Mouse (Mus musculus) hindbrain, postnatal 0 days (tissue): ENCODE results near the gene Zmynd8. TPM values are rescaled to one million over a fixed set of nuclear protein-coding genes. Genes with fewer than 3 reads are reported as not detected.
A peak's percentile ranks its signal among the peaks of the same experiment; 100 is the strongest.

Experiments
- ATAC-seq: fragments of 200-750 bp; cut with Nextera tagmentation; 2 replicates; pipeline ENCODE4 v1.8.0; 2017; ENCODE audit warnings: mild to moderate bottlenecking, moderate TSS enrichment, moderate library complexity
- DNase-seq: peaks from one replicate; pipeline ENCODE4 v3.0.0-alpha.2; 2015; ENCODE audit warnings: low spot score
- H3K27ac ChIP-seq: fragments of 300-500 bp; sonication (generic); 2 replicates; pipeline ENCODE4 v1.5.1; 2014; ENCODE audit warnings: mild to moderate bottlenecking
- H3K27me3 ChIP-seq: fragments of 300-500 bp; sonication (generic); 2 replicates; pipeline ENCODE4 v1.6.1; 2014; ENCODE audit warnings: low read length, mixed read lengths; ENCODE audit not compliant: insufficient read depth
- H3K36me3 ChIP-seq: fragments of 300-500 bp; sonication (generic); 2 replicates; pipeline ENCODE4 v1.6.1; 2014; ENCODE audit warnings: low read length, mixed read lengths; ENCODE audit not compliant: insufficient read depth
- H3K4me1 ChIP-seq: fragments of 300-500 bp; sonication (generic); 2 replicates; pipeline ENCODE4 v1.6.1; 2014; ENCODE audit warnings: antibody characterized with exemption, low read length, mixed read lengths; ENCODE audit not compliant: insufficient read depth
- H3K4me2 ChIP-seq: fragments of 300-500 bp; sonication (generic); 2 replicates; pipeline ENCODE4 v1.6.1; 2014; ENCODE audit warnings: low read depth, mild to moderate bottlenecking, low read length, moderate library complexity, mixed read lengths
- H3K4me3 ChIP-seq: fragments of 300-500 bp; sonication (generic); 2 replicates; pipeline ENCODE4 v1.5.1; 2014; ENCODE audit warnings: low read length
- H3K9ac ChIP-seq: fragments of 300-500 bp; sonication (generic); replicated peaks from 2 replicates; pipeline ENCODE4 v1.6.1; 2014; ENCODE audit warnings: mild to moderate bottlenecking, low read length, moderate library complexity, mixed read lengths
- H3K9me3 ChIP-seq: fragments of 300-500 bp; sonication (generic); 2 replicates; pipeline ENCODE4 v1.6.1; 2016; ENCODE audit warnings: low read length, mixed read lengths
- CTCF ChIP-seq: IDR thresholded peaks from 2 replicates; pipeline ENCODE4 v1.5.1; 2016; ENCODE audit warnings: antibody characterized with exemption, control low read depth, low read depth
- WGBS: fragments of 180-500 bp; shearing (Covaris S2); extraction: QIAGEN DNeasy Blood & Tissue Kit; methylation state at CpG from one replicate; pipeline ENCODE4 v1.1.7; 2014; 5-methylcytosine and 5-hydroxymethylcytosine counted together
- polyA plus RNA-seq: library from polyadenylated mRNA; unstranded; fragments of >200 nt; fragmentation: Nextera tagmentation; extraction: Ambion mirVana; gene quantifications from 2 replicates; pipeline ENCODE4 v1.2.1, GENCODE M21; 2015
- total RNA-seq: library from RNA; depleted of rRNA; stranded (reverse); fragments of >200 nt; gene quantifications from 2 replicates; pipeline ENCODE4 v1.2.3, GENCODE M21; 2014

The Zmynd8 gene
- total and polyA plus RNA-seq, 2 experiments from 2014 or later, result 46.8 to 53.0 TPM

GRCm38 (mm10) chr2:165849129-165849528 lies 49.7 kb downstream of the Zmynd8 start:
- H3K27me3 ChIP-seq, result no peaks in the 10 kb centered on the region
- DNase-seq, result peak; percentile 73
- WGBS, result 22% methylated on average over 5 of the region's 5 CpGs
- no peak for TF ChIP-seq CTCF
- peak overlapping the region; percentile 36 for H3K27ac ChIP-seq
- H3K4me2 ChIP-seq, result no peak overlapping the region
- H3K4me1 ChIP-seq, result 0 out of 2 replicates have a peak, but pooled peaks cover 10% of the 10 kb centered on the region
- no peaks in the 10 kb centered on the region for H3K9me3 ChIP-seq
- peaks cover 18% of the 10 kb centered on the region for H3K36me3 ChIP-seq
- H3K9ac ChIP-seq, result no peak overlapping the region
- peak; percentile 50; the same call in 1 of the 2 replicates for ATAC-seq
- no peak overlapping the region for H3K4me3 ChIP-seq

DNA sequence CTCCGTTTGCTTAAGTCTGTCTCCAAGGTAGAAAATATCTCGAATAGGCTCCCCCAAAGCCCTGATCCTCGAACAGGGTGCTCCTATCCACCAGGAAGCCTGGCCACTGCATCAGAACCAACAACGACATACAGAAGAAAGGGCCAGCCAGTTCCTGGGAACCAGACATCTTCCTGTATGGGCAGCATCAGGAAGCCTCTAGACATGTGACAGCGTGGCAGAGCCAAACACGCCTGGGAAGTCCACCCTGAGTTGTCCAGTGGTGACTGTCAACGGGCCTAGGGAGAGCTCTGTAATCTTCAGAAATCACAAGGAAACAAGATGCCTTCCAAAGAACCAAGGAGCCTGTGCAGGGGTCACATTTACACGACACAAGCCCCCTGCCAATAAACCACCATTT lies 52.0 kb downstream of the Zmynd8 start:
- Histone ChIP-seq H3K27me3 (no peaks in the 10 kb centered on the region), H3K27ac (0 out of 2 replicates have a peak overlapping the region, but pooled peaks have one; percentile 15), H3K4me3 (no peak overlapping the region), H3K36me3 (peaks cover 34% of the 10 kb centered on the region), H3K4me1 (0 out of 2 replicates have a peak, but pooled peaks cover 9% of the 10 kb centered on the region), H3K9ac (no peak overlapping the region), H3K4me2 (no peak overlapping the region), H3K9me3 (no peaks in the 10 kb centered on the region)
- DNase-seq (no peak), ATAC-seq (no peak)
- TF ChIP-seq CTCF, result no peak
- WGBS, result 91% methylated on average over 8 of the region's 8 CpGs

DNA sequence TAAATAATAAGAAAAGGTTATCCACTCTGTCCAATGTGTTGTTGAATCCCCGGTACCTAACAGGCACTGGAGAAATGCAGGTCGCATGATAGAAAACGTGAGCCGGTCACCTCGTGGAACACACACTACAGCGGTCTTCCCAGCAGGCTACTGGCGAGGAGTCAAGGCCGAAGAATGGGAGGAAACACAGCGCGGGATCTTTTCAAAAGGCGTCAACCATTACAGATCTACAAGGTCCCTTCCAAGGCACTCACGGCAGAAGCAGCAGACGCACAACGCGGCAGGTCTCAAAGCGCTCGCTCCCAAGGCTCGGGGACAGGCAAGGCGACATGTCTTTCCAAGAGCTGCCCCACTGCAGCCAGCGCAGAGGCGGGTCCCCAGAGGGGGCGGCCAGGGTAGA lies 53.3 kb downstream of the Zmynd8 start:
- Histone ChIP-seq H3K9me3 (no peaks in the 10 kb centered on the region), H3K4me3 (no peak overlapping the region), H3K4me2 (no peak overlapping the region), H3K9ac (no peak overlapping the region), H3K4me1 (0 out of 2 replicates have a peak, but pooled peaks cover 6% of the 10 kb centered on the region), H3K36me3 (peaks cover 35% of the 10 kb centered on the region), H3K27ac (no peak overlapping the region; the same call in 1 of the 2 replicates), H3K27me3 (no peaks in the 10 kb centered on the region)
- TF ChIP-seq CTCF, result no peak
- 61% methylated on average over 22 of the region's 22 CpGs for WGBS
- ATAC-seq (no peak), DNase-seq (no peak)

GRCm38 (mm10) chr2:165843350-165843749 lies 55.5 kb downstream of the Zmynd8 start:
- 89% methylated on average over 6 of the region's 6 CpGs for WGBS
- no peak overlapping the region for H3K4me2 ChIP-seq
- ATAC-seq (no peak), DNase-seq (no peak)
- H3K27me3 ChIP-seq, result no peaks in the 10 kb centered on the region
- no peak overlapping the region for H3K4me3 ChIP-seq
- H3K4me1 ChIP-seq, result peaks cover 5% of the 10 kb centered on the region; the same call in 1 of the 2 replicates
- H3K27ac ChIP-seq, result no peak overlapping the region
- no peak overlapping the region for H3K9ac ChIP-seq
- peaks cover 40% of the 10 kb centered on the region for H3K36me3 ChIP-seq
- no peaks in the 10 kb centered on the region for H3K9me3 ChIP-seq
- no peak for TF ChIP-seq CTCF

DNA sequence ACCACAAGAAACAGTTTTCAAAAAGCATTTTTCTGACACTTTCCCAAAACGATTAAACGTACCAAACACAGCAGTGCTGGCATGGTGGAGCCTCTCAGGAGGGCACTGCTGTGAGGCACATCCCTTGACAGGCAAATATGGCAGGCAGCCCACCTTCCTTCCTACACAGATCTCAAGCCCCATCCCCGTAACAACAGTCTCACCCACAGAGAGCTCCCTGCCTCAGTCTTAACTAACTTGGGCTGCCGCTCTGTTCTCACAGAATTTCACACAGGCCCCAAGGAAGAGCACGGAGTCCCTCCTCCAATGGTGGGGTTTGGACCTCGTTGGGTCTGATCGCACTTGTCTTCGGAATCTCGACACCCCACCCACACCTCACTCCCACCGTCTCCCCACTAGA lies 56.6 kb downstream of the Zmynd8 start:
- Histone ChIP-seq H3K4me2 (no peak overlapping the region), H3K36me3 (peaks cover 46% of the 10 kb centered on the region), H3K9me3 (no peaks in the 10 kb centered on the region), H3K27ac (no peak overlapping the region), H3K27me3 (no peaks in the 10 kb centered on the region), H3K4me1 (peaks cover 5% of the 10 kb centered on the region; the same call in 1 of the 2 replicates), H3K4me3 (no peak overlapping the region), H3K9ac (no peak overlapping the region)
- WGBS, result 84% methylated on average over 10 of the region's 10 CpGs
- no peak for TF ChIP-seq CTCF
- ATAC-seq (no peak), DNase-seq (no peak)

- H3K9me3 ChIP-seq, result no peaks in the 10 kb centered on the region
- H3K4me2 ChIP-seq, result no peak overlapping the region
- no peak for TF ChIP-seq CTCF
- no peak overlapping the region for H3K27ac ChIP-seq
- H3K36me3 ChIP-seq, result peaks cover 46% of the 10 kb centered on the region
- peaks cover 5% of the 10 kb centered on the region; the same call in 1 of the 2 replicates for H3K4me1 ChIP-seq
- ATAC-seq, result no peak
- H3K4me3 ChIP-seq, result no peak overlapping the region
- no peak for DNase-seq
- WGBS, result 85% methylated on average over 6 of the region's 6 CpGs
- no peak overlapping the region for H3K9ac ChIP-seq
- H3K27me3 ChIP-seq, result no peaks in the 10 kb centered on the region
Observed at GRCm38 (mm10) chr2:165841805-165842204, 57.0 kb downstream of the Zmynd8 start.

DNA sequence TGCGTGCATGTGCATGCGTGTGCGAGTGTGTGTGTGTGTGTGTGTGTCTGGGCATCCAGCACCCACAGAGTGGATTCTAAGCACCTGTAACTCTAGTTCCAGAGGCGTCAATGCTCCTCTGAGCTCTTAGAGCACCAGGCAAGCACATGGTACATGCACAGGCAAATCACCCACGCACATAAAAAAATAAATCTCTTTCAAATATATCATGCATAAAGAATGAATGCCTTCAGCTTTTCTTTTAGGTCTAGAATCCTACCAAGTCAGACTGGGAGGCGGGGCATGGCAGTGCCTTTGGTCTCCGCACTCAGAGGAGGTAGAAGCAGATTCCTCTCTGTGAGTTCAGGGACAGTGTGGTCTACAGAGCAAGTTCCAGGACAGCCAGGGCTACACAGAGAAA lies 58.0 kb downstream of the Zmynd8 start:
- H3K36me3 ChIP-seq, result peaks cover 52% of the 10 kb centered on the region
- no peak overlapping the region for H3K27ac ChIP-seq
- 90% methylated on average over 7 of the region's 7 CpGs for WGBS
- no peak overlapping the region for H3K9ac ChIP-seq
- no peak for DNase-seq
- no peak for TF ChIP-seq CTCF
- H3K4me2 ChIP-seq, result no peak overlapping the region
- no peak for ATAC-seq
- peaks cover 5% of the 10 kb centered on the region; the same call in 1 of the 2 replicates for H3K4me1 ChIP-seq
- no peaks in the 10 kb centered on the region for H3K9me3 ChIP-seq
- no peaks in the 10 kb centered on the region for H3K27me3 ChIP-seq
- H3K4me3 ChIP-seq, result no peak overlapping the region
